Mouse (Mus musculus): ENCODE data around the gene Sgtb.

Sgtb gene

GRCm38 (mm10) chr13:104179176-104179888 lies 69.8 kb downstream of the Sgtb start:
- no peak for DNase-seq (ENCODE audit: low spot score in 2 of 2)

- DNase-seq (ENCODE audit: low spot score in 2 of 2): no peak
Measured at GRCm38 (mm10) chr13:104187357-104187756, 77.8 kb downstream of the Sgtb start.
